Mouse (Mus musculus) mesoderm, embryonic 11.5 days (tissue): ENCODE measurements around the gene Wfikkn1.
A peak's percentile ranks its signal among the peaks of the same experiment; 100 is the strongest.

Source experiments
- DNase-seq: peaks from one replicate; pipeline ENCODE4 v3.0.0-alpha.2; 2012; ENCODE audit warnings: low read depth, low spot score

The Wfikkn1 gene

GRCm38 (mm10) chr17:25880196-25880910, at the start of gene Wfikkn1:
Gene Wfikkn1 (minus strand): TSS chr17:25880858.
- DNase-seq = no peak

GRCm38 (mm10) chr17:25925348-25925747, 44.7 kb upstream of the Wfikkn1 start:
- DNase-seq = no peak

GRCm38 (mm10) chr17:25922120-25922519, 41.5 kb upstream of the Wfikkn1 start:
- DNase-seq = no peak

GRCm38 (mm10) chr17:25919786-25920642, 39.4 kb upstream of the Wfikkn1 start:
- peak; percentile 99 for DNase-seq

GRCm38 (mm10) chr17:25919144-25919785, 38.6 kb upstream of the Wfikkn1 start, which contains the start of gene Rab40c:
Gene Rab40c (minus strand): TSS chr17:25919727.
- peak; percentile 47 for DNase-seq

GRCm38 (mm10) chr17:25918037-25918750, 37.5 kb upstream of the Wfikkn1 start:
- DNase-seq = no peak

GRCm38 (mm10) chr17:25916931-25917647, 36.4 kb upstream of the Wfikkn1 start:
- DNase-seq = no peak

- no peak for DNase-seq
Observed at GRCm38 (mm10) chr17:25914295-25914694, 33.6 kb upstream of the Wfikkn1 start.

GRCm38 (mm10) chr17:25913877-25914275, 33.2 kb upstream of the Wfikkn1 start:
- no peak for DNase-seq

GRCm38 (mm10) chr17:25913186-25913876, 32.7 kb upstream of the Wfikkn1 start:
- DNase-seq = no peak

GRCm38 (mm10) chr17:25911816-25912215, 31.2 kb upstream of the Wfikkn1 start:
- no peak for DNase-seq

GRCm38 (mm10) chr17:25907640-25908039, 27.0 kb upstream of the Wfikkn1 start:
- no peak for DNase-seq

GRCm38 (mm10) chr17:25903061-25903460, 22.4 kb upstream of the Wfikkn1 start:
- DNase-seq = no peak

- no peak for DNase-seq
Observed at GRCm38 (mm10) chr17:25900193-25900592, 19.5 kb upstream of the Wfikkn1 start.

- no peak for DNase-seq
Observed at GRCm38 (mm10) chr17:25895891-25896290, 15.2 kb upstream of the Wfikkn1 start.

GRCm38 (mm10) chr17:25895415-25895814, 14.8 kb upstream of the Wfikkn1 start:
- DNase-seq = no peak

- DNase-seq = peak; percentile 79
Observed at GRCm38 (mm10) chr17:25893975-25894617, 13.4 kb upstream of the Wfikkn1 start.

GRCm38 (mm10) chr17:25888837-25889236, 8.2 kb upstream of the Wfikkn1 start:
- DNase-seq = no peak

GRCm38 (mm10) chr17:25887467-25887866, 6.8 kb upstream of the Wfikkn1 start:
- no peak for DNase-seq

GRCm38 (mm10) chr17:25886806-25887205, 6.1 kb upstream of the Wfikkn1 start:
- no peak for DNase-seq
